Mouse (Mus musculus) olfactory bulb, adult 2 months (tissue): Measurements from ENCODE around the gene Gm2310.

Experiments
- CTCF ChIP-seq: fragments of 200-500 bp; IDR thresholded peaks from 2 replicates; pipeline ENCODE4 v1.5.1; 2012; ENCODE audit warnings: low read depth, mild to moderate bottlenecking, low read length, moderate library complexity; ENCODE audit not compliant: insufficient read depth
- POLR2A ChIP-seq: fragments of 200-500 bp; IDR thresholded peaks from 2 replicates; pipeline ENCODE4 v1.6.1; 2012; ENCODE audit warnings: mild to moderate bottlenecking, low read depth, low read length, moderate library complexity; ENCODE audit not compliant: insufficient read depth

DNA sequence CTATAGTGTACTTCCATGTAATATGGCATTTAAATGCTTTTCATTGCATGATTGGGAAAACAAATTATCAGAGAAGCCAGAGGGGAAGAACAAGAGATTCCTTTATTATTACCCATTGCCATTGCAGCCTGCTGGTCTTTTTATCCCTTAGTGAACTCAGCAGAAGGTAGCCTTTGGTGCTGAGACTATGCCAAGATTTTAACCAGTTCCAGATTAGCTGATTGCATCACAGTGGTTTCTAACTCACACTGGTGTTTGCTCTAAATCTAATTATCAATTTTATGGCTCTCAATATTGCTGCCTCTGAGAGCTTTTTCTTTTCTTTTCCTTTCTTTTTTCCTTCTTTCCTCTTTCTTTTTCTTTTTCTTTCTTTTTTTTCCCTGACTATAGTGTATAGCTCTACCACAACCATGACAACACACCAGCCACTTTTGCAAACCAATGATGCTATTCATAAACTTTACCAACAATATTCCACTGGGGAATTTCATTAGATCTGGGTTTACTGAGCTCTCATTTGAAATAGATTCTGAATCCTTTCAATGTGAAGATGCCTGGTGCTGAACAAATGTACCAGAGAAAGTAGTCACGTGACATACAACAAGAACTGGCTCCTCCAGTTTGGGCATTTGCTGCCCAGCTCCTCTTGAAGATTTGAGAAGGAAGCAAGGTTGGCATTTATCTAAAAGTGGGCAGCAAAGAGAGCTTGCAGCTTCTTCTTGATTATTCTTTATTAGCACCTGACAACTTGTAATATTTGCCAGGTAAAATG is 43.9 kb upstream of the Gm2310 start:
- TF ChIP-seq CTCF = no peak
- no peak for TF ChIP-seq POLR2A
